Mouse (Mus musculus) CH12.LX (cell line): ENCODE data around the gene Focad.

ENCODE experiments used
- BHLHE40 ChIP-seq: IDR thresholded peaks from 2 replicates; pipeline ENCODE4 v1.6.1; 2011; ENCODE audit warnings: mild to moderate bottlenecking, low read depth, low read length, improper control_type of control experiment
- CHD2 ChIP-seq: IDR thresholded peaks from 2 replicates; pipeline ENCODE4 v1.6.1; 2011; ENCODE audit warnings: low read length, improper control_type of control experiment
- CTCF ChIP-seq, 2 experiments: IDR thresholded peaks in 1 of 2; conservative IDR thresholded peaks in 1 of 2; 2 replicates each; pipeline ENCODE4 v1.5.1; 2011 to 2012; ENCODE audit warnings: low read depth in 2 of 2, low read length in 2 of 2, improper control_type of control experiment in 1 of 2, inconsistent platforms in 1 of 2, mild to moderate bottlenecking in 1 of 2, moderate library complexity in 1 of 2
- EP300 ChIP-seq: IDR thresholded peaks from 2 replicates; pipeline ENCODE4 v1.6.1; 2011; ENCODE audit warnings: low read length, improper control_type of control experiment
- ETS1 ChIP-seq: conservative IDR thresholded peaks from 2 replicates; pipeline ENCODE4 v1.6.1; 2012; ENCODE audit warnings: low read depth, mild to moderate bottlenecking, inconsistent platforms, low read length, improper control_type of control experiment, moderate library complexity
- HCFC1 ChIP-seq: IDR thresholded peaks from 2 replicates; pipeline ENCODE4 v1.6.1; 2012; ENCODE audit warnings: low read depth, mild to moderate bottlenecking, inconsistent platforms, low read length, improper control_type of control experiment
- JUN ChIP-seq: IDR thresholded peaks from 2 replicates; pipeline ENCODE4 v1.6.1; 2011; ENCODE audit warnings: low read depth, mild to moderate bottlenecking, low read length, improper control_type of control experiment, moderate library complexity; ENCODE audit not compliant: insufficient read depth
- MAFK ChIP-seq: IDR thresholded peaks from 2 replicates; pipeline ENCODE4 v1.6.1; 2011; ENCODE audit warnings: low read length, improper control_type of control experiment; ENCODE audit not compliant: insufficient replicate concordance
- MEF2A ChIP-seq: IDR thresholded peaks from 2 replicates; pipeline ENCODE4 v1.6.1; 2014; ENCODE audit warnings: low read depth, mild to moderate bottlenecking, inconsistent platforms, low read length, improper control_type of control experiment, borderline replicate concordance
- NRF1 ChIP-seq: IDR thresholded peaks from 2 replicates; pipeline ENCODE4 v1.6.1; 2014; ENCODE audit warnings: low read depth, mild to moderate bottlenecking, inconsistent platforms, low read length, improper control_type of control experiment, moderate library complexity
- POLR2A ChIP-seq: IDR thresholded peaks from 2 replicates; pipeline ENCODE4 v1.6.1; 2011; ENCODE audit warnings: low read depth, mild to moderate bottlenecking, improper control_type of control experiment, low read length
- SIN3A ChIP-seq: IDR thresholded peaks from 2 replicates; pipeline ENCODE4 v1.6.1; 2012; ENCODE audit warnings: low read length, improper control_type of control experiment, inconsistent platforms
- ZC3H11A ChIP-seq: IDR thresholded peaks from 2 replicates; pipeline ENCODE4 v1.6.1; 2012; ENCODE audit warnings: low read depth, mild to moderate bottlenecking, inconsistent platforms, low read length, improper control_type of control experiment

DNA sequence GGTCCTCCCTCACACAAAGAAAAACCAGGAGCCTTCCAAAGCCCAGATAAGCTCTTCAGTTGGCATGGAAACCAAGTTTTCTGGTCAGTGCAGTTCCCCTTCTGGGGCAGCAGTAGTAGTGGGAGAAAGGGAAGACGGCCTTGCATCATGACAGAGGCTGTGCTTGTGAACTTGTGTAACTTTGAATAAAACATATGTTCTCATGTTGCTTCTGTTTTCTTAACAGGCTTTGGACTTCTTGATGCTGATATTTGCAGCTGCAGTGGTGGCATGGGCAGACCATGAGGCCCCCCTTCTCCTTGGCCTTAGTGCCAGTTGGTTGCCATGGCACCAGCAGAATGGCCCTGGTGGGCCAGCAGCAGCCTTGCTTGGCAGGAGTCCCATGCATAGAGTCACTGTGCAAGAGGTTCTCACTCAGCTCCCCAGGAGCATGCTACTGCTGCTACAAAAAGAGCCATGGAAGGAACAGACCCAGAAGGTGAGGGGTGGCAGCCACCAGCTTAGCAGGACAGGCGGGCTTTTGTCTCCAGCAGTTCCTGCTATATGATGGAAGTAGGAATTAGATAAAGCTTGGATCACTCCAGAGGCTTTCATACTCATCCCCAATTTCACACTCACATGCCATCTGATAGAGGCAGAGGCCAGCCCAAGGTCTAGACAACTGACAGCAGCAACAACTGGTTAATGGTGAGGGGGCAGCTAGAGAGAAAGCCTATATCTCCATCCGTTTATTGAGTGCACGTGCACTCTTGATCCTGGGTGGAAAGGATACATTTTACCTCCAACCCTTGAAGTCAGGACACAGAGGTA lies 312.7 kb downstream of the Focad start:
- TF ChIP-seq POLR2A (no peak), MEF2A (no peak), EP300 (no peak), HCFC1 (no peak), MAFK (no peak), ETS1 (no peak), CTCF (conservative IDR thresholded peaks at IDR 0.05 in 1 of 2, IDR thresholded peaks at IDR 0.05 in 1 of 2; ENCODE audit: low read depth in 2 of 2, low read length in 2 of 2) (no peak), CHD2 (no peak), SIN3A (no peak), ZC3H11A (no peak), BHLHE40 (no peak), NRF1 (no peak), JUN (no peak)
